15 mouse cellular contexts compared by ENCODE assay signal in genomic region chr7:89336434-89336833, GRCm38 (mm10).
DNase-seq lines count a peak whose midpoint lies in the region; ATAC-seq lines count a peak whose summit lies in the region.
"Had no signal": no experiment of that assay in that cellular context is flagged by ENCODE, and none has a peak within 500 bp of the region (broad histone marks: within the 10 kb centered on the region; RNA-seq: fewer than 3 reads in every experiment).

No protein-coding gene starts in this region.

- H3K9ac ChIP-seq in heart, embryonic 15.5 days = no peak overlapping the region
- H3K9ac ChIP-seq in midbrain, embryonic 11.5 days (ENCODE audit: low read length) = no peak overlapping the region
- no peak overlapping the region for H3K9ac ChIP-seq in midbrain, embryonic 14.5 days (replicated peaks; ENCODE audit: low read length)

- no peak overlapping the region for H3K4me3 ChIP-seq in heart, embryonic 15.5 days
- H3K4me3 ChIP-seq in midbrain, embryonic 11.5 days (ENCODE audit: low read depth, low read length) = no peak overlapping the region
- no peak overlapping the region for H3K4me3 ChIP-seq in midbrain, embryonic 10.5 days
- no peak overlapping the region for H3K4me3 ChIP-seq in midbrain, embryonic 14.5 days (replicated peaks; ENCODE audit: low read depth, low read length)
- H3K4me3 ChIP-seq: erythroblast, embryonic 14.5 days had no signal

- H3K27me3 ChIP-seq in heart, embryonic 15.5 days = no peaks in the 10 kb centered on the region
- no peaks in the 10 kb centered on the region for H3K27me3 ChIP-seq in midbrain, embryonic 11.5 days (ENCODE audit: control insufficient read depth, insufficient read depth, low read length)
- no peaks in the 10 kb centered on the region for H3K27me3 ChIP-seq in midbrain, embryonic 10.5 days (ENCODE audit: low read depth, poor library complexity, severe bottlenecking)
- H3K27me3 ChIP-seq in midbrain, embryonic 14.5 days (ENCODE audit: control insufficient read depth, insufficient read depth, low read length) = no peaks in the 10 kb centered on the region
- H3K27me3 ChIP-seq: Patski had no signal

- WGBS in heart, embryonic 15.5 days = 47% methylated on average over 1 of the region's 1 CpGs
- WGBS in midbrain, embryonic 11.5 days = 100% methylated on average over 1 of the region's 1 CpGs
- 92% methylated on average over 1 of the region's 1 CpGs for WGBS in midbrain, embryonic 10.5 days
- 98% methylated on average over 1 of the region's 1 CpGs for WGBS in midbrain, embryonic 14.5 days

- H3K36me3 ChIP-seq in heart, embryonic 15.5 days = no peaks in the 10 kb centered on the region
- H3K36me3 ChIP-seq in midbrain, embryonic 11.5 days (ENCODE audit: control insufficient read depth, insufficient read depth, low read length) = no peaks in the 10 kb centered on the region
- H3K36me3 ChIP-seq in midbrain, embryonic 10.5 days = no peaks in the 10 kb centered on the region
- H3K36me3 ChIP-seq in midbrain, embryonic 14.5 days (ENCODE audit: control insufficient read depth, insufficient read depth, low read length) = no peaks in the 10 kb centered on the region

- no peak for ATAC-seq in heart, embryonic 15.5 days (replicated peaks; ENCODE audit: insufficient number of reproducible peaks, insufficient read depth, low FRiP score, low read depth)
- ATAC-seq in midbrain, embryonic 11.5 days (ENCODE audit: low FRiP score) = no peak
- ATAC-seq in midbrain, embryonic 14.5 days (ENCODE audit: low FRiP score, low TSS enrichment) = no peak
- no peak for ATAC-seq in erythroblast, adult 5-6 weeks (replicated peaks; ENCODE audit: low FRiP score, poor library complexity, severe bottlenecking)
- ATAC-seq: Patski had no signal

- intact Hi-C loops in heart, postnatal 10 days (cut with DNase I) = no loop called here

- H3K4me2 ChIP-seq in heart, embryonic 15.5 days = peak overlapping the region; percentile 90
- H3K4me2 ChIP-seq in midbrain, embryonic 11.5 days = no peak overlapping the region
- H3K4me2 ChIP-seq in midbrain, embryonic 14.5 days (ENCODE audit: low read length) = peak overlapping the region; percentile 90

- no peak for DNase-seq in heart, postnatal 10 days
- peak; percentile 62 for DNase-seq in midbrain, embryonic 11.5 days (ENCODE audit: low spot score, missing footprints)
- DNase-seq in midbrain, embryonic 10.5 days (ENCODE audit: low spot score) = no peak
- no peak for DNase-seq in midbrain, embryonic 14.5 days
- no peak for DNase-seq in thymus, postnatal 36 days
- DNase-seq: adrenal gland, adult 2 months; cerebellum, postnatal 36 days; gastrocnemius, postnatal 14 days; kidney, postnatal 25 days; thymus, postnatal 4 days had no signal

- H3K9me3 ChIP-seq in heart, embryonic 15.5 days (replicated peaks) = no peaks in the 10 kb centered on the region
- H3K9me3 ChIP-seq in midbrain, embryonic 11.5 days (ENCODE audit: control insufficient read depth, low read length) = no peaks in the 10 kb centered on the region
- H3K9me3 ChIP-seq in midbrain, embryonic 10.5 days (replicated peaks) = no peaks in the 10 kb centered on the region
- no peaks in the 10 kb centered on the region for H3K9me3 ChIP-seq in midbrain, embryonic 14.5 days (ENCODE audit: control insufficient read depth, low read length)

- H3K4me1 ChIP-seq in heart, embryonic 15.5 days (replicated peaks) = peaks cover 23% of the 10 kb centered on the region
- H3K4me1 ChIP-seq in midbrain, embryonic 11.5 days (ENCODE audit: control insufficient read depth, insufficient read depth, low read length) = peaks cover 10% of the 10 kb centered on the region
- peaks cover 28% of the 10 kb centered on the region for H3K4me1 ChIP-seq in midbrain, embryonic 10.5 days
- H3K4me1 ChIP-seq in midbrain, embryonic 14.5 days (ENCODE audit: control insufficient read depth, insufficient read depth, low read length) = peaks cover 25% of the 10 kb centered on the region

- H3K27ac ChIP-seq in heart, embryonic 15.5 days = no peak overlapping the region
- H3K27ac ChIP-seq in midbrain, embryonic 11.5 days (ENCODE audit: low read depth, low read length) = no peak overlapping the region
- H3K27ac ChIP-seq in midbrain, embryonic 10.5 days (replicated peaks) = no peak overlapping the region
- H3K27ac ChIP-seq in midbrain, embryonic 14.5 days (replicated peaks; ENCODE audit: low read depth, low read length) = no peak overlapping the region
- H3K27ac ChIP-seq: macrophage had no signal
